Mouse (Mus musculus): ENCODE results near the gene Myo7a.

GRCm38 (mm10) chr7:98137995-98138394, 18.7 kb upstream of the Myo7a start:
- TF ChIP-seq POLR2A (IDR thresholded peaks at IDR 0.05; ENCODE audit: low read depth, low read length) = no peak
- no peak for TF ChIP-seq CTCF (IDR thresholded peaks at IDR 0.05; ENCODE audit: extremely low read depth, insufficient read depth, insufficient read length, insufficient replicate concordance)

All from spleen, adult 2 months (tissue).